Mouse (Mus musculus): Measurements from ENCODE around the gene Slk. TPM values are rescaled to one million over a fixed set of nuclear protein-coding genes. Genes with fewer than 3 reads are reported as not detected.
A peak's percentile ranks its signal among the peaks of the same experiment; 100 is the strongest.

The Slk gene
- 13.8 and 14.1 TPM in 2 replicates for polyA plus RNA-seq (2014; fragmentation: Nextera tagmentation; extraction: Ambion mirVana)

DNA sequence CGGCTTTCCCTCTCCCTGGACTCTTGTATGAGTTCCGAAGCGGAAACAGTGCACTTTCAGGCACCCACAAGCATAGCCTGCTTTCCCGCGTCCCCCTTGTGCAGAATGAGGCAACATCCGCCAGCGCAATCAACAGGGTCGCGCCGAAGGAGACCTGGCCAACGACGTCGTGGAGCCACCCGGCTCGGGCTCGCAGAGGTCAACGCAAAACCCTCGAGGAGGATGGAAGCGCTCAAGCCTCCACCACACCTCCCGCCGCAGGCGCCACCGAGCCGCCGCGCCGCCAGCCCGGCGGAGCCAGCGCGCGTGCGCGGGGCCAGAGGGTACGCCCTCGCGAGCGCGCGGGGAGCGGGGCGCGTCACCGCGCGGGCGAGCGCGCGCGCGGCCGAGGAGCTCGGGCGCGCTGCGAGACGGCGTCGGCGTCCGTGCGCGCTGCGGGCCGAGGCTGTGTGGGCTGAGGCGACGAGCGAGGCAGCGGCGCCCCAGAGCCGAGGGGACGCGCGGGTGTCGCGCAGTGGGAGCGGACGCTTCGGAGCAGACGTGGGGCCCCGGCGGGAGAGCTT lies at the start of gene Slk:
Gene Slk, plus strand, starts transcription at position 454 of the 563 bp plus-strand sequence.
- Histone ChIP-seq H3K9ac (ENCODE audit: low read length) (peak within 1 kb of the TSS; percentile 91), H3K27ac (ENCODE audit: low read depth, low read length) (peak within 1 kb of the TSS; percentile 79), H3K4me1 (replicated peaks; ENCODE audit: control insufficient read depth, insufficient read depth, low read length) (peaks cover 8% of the 10 kb centered on the region; the same call in 1 of the 2 replicates), H3K36me3 (ENCODE audit: control insufficient read depth, insufficient read depth, low read length) (no peaks in the 10 kb centered on the region), H3K27me3 (ENCODE audit: control insufficient read depth, insufficient read depth, low read length) (no peaks in the 10 kb centered on the region), H3K4me3 (ENCODE audit: low read depth, low read length) (peak within 1 kb of the TSS; percentile 85), H3K4me2 (ENCODE audit: low read depth, low read length, severe bottlenecking) (peak within 1 kb of the TSS; percentile 59), H3K9me3 (ENCODE audit: control insufficient read depth, low read length) (no peaks in the 10 kb centered on the region)
- ATAC-seq (replicated peaks; ENCODE audit: low FRiP score) (peak; percentile 91), DNase-seq (ENCODE audit: low spot score) (peak; percentile 91)
- WGBS: under 1% methylated on average over 83 of the region's 83 CpGs

DNA sequence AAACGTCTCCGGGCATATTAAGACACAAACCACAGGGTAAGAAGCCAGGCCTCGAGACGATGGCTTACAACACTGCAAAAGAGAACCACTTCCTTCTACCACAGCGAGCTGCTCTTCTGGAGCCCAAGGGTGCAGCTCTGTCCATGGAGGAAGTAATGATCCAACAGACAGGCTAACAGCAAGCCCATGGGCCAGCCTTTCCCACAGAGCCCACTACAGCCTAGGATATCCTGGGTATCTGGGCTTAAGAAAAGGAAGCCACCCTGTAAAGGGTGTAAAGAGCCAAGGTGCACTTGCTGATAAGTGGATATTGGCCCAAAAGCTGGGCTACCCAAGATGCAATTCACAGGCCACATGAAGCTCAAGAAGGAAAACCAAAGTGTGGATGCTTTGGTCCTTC lies 48.2 kb upstream of the Slk start:
- ATAC-seq (replicated peaks; ENCODE audit: low FRiP score) (no peak), DNase-seq (ENCODE audit: low spot score) (no peak)
- H3K36me3 ChIP-seq (ENCODE audit: control insufficient read depth, insufficient read depth, low read length): peaks cover 6% of the 10 kb centered on the region
- H3K27ac ChIP-seq (ENCODE audit: low read depth, low read length): no peak overlapping the region
- peaks cover 3% of the 10 kb centered on the region for H3K4me1 ChIP-seq (replicated peaks; ENCODE audit: control insufficient read depth, insufficient read depth, low read length)
- no peak overlapping the region for H3K4me2 ChIP-seq (ENCODE audit: low read depth, low read length, severe bottlenecking)
- no peaks in the 10 kb centered on the region for H3K9me3 ChIP-seq (ENCODE audit: control insufficient read depth, low read length)
- no peak overlapping the region for H3K4me3 ChIP-seq (ENCODE audit: low read depth, low read length)
- WGBS: 80% methylated on average over 5 of the region's 5 CpGs
- no peak overlapping the region for H3K9ac ChIP-seq (ENCODE audit: low read length)
- H3K27me3 ChIP-seq (ENCODE audit: control insufficient read depth, insufficient read depth, low read length): no peaks in the 10 kb centered on the region

DNA sequence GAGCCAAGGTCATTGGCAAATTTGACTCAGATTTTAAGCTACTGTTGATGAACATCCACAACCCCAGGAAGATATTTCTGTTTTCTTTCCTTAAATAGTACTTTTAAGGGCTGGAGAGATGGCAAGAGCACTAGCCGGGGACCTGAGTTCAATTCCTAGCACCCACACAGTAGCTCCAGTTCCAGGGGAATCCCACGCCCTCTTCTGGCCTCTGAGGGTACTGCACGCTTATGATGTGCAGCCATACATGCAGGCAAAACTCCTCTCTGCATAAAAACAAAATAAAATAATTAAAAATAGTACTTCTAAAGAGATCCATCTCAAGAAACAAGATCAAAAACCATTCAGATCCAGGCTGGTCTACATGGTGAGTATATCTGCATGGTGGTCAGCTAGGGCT lies 47.0 kb upstream of the Slk start:
- H3K9me3 ChIP-seq (ENCODE audit: control insufficient read depth, low read length): no peaks in the 10 kb centered on the region
- ATAC-seq (replicated peaks; ENCODE audit: low FRiP score): no peak

DNA sequence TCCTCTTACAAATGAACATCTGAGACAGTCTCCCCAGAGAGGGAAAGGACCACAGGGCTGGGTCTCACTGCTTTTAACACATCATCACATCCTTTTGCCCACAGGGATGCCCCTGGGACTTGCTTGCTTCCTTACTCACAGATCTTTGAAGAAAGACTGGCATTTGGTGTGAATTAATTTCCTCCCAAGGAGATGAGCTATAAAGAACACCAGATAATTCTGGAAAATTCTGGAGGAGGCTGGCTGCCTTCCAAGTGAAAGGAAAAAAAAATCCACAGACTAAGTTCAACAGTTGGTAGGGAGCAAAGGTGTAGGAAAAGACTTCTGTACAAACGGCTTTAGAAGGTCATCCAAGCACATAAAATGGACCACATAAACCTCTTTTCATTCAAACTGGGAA lies 45.3 kb upstream of the Slk start:
- Histone ChIP-seq H3K4me3 (ENCODE audit: low read depth, low read length) (no peak overlapping the region), H3K9me3 (ENCODE audit: control insufficient read depth, low read length) (no peaks in the 10 kb centered on the region), H3K4me2 (ENCODE audit: low read depth, low read length, severe bottlenecking) (no peak overlapping the region), H3K4me1 (replicated peaks; ENCODE audit: control insufficient read depth, insufficient read depth, low read length) (peaks cover 7% of the 10 kb centered on the region), H3K36me3 (ENCODE audit: control insufficient read depth, insufficient read depth, low read length) (peaks cover 6% of the 10 kb centered on the region), H3K9ac (ENCODE audit: low read length) (no peak overlapping the region), H3K27ac (ENCODE audit: low read depth, low read length) (no peak overlapping the region), H3K27me3 (ENCODE audit: control insufficient read depth, insufficient read depth, low read length) (no peaks in the 10 kb centered on the region)
- 78% methylated on average over 1 of the region's 1 CpGs for WGBS
- no peak for DNase-seq (ENCODE audit: low spot score)
- no peak for ATAC-seq (replicated peaks; ENCODE audit: low FRiP score)

More for the DNA sequence above, 47.0 kb upstream of the Slk start:
- Histone ChIP-seq H3K36me3 (ENCODE audit: control insufficient read depth, insufficient read depth, low read length) (peaks cover 6% of the 10 kb centered on the region), H3K27ac (ENCODE audit: low read depth, low read length) (no peak overlapping the region), H3K4me1 (replicated peaks; ENCODE audit: control insufficient read depth, insufficient read depth, low read length) (peaks cover 5% of the 10 kb centered on the region), H3K9ac (ENCODE audit: low read length) (no peak overlapping the region), H3K4me2 (ENCODE audit: low read depth, low read length, severe bottlenecking) (no peak overlapping the region), H3K4me3 (ENCODE audit: low read depth, low read length) (no peak overlapping the region), H3K27me3 (ENCODE audit: control insufficient read depth, insufficient read depth, low read length) (no peaks in the 10 kb centered on the region)
- DNase-seq (ENCODE audit: low spot score): no peak
- WGBS: 86% methylated on average over 3 of the region's 3 CpGs

DNA sequence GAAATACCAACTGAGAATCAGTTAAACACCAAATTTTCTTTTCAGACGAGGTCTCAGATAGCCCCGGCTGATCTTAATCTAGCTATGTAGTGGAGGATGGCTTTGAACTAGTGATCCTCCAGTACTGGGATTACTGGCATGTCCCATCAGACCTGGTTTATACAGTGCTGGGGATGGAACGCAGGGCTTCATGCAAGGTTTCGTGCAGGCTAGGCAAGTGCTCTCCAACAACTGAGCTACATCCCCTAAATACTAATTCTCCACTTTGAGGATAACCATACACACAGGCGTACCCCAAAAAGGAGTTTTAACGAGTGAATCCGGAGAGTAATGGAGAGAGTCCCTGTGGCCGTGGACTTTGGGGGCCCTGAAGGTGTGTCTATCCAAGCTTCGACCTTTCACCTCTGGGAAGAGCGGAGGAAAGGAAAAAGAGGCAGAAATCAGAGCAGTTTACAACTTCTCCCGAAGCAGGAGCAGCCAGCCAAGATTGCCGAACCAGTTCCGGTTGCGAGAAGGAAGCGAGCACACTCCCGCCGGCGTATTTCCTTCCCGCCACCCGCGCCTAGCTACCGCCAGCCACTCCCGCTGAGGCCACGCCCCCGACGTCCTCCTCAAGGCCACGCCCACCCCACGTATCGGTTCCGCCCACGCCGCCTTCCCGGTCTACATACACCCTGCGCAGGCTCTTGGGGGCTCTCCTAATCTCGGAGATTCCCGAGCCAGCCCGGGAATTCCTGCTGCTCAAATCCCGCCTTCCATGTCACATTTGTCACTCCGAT lies 42.8 kb upstream of the Slk start:
- peak; percentile 96 for ATAC-seq (replicated peaks; ENCODE audit: low FRiP score)

DNA sequence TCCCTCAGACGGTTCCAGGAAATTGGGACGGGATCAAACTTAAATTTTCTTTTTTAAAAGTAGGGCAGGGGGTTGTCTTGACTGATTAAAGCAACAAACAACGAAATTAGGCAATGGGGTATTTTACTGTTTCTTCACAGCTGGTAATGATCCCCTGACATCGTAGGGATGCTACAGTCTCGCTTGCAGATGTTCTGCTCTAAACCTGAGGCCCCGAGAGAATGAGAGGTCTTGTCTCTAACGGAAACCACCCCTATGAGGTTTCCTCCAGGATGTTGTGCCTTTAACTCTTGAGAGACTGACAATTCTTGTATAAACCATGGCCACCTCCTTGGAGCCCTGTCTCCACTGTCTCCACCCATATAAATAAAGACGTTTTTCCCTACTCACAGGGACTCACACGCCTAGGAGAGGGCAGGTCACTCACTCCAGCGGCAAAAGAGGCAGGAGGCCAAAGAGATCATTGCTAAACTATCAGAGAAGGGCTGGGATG lies 42.1 kb upstream of the Slk start, which contains the start of gene Stn1:
Gene Stn1, minus strand, starts transcription at position 208 of the 493 bp plus-strand sequence.
- Histone ChIP-seq H3K4me3 (ENCODE audit: low read depth, low read length) (peak within 1 kb of the TSS; percentile 49), H3K27ac (ENCODE audit: low read depth, low read length) (peak within 1 kb of the TSS; percentile 53; the same call in 1 of the 2 replicates), H3K27me3 (ENCODE audit: control insufficient read depth, insufficient read depth, low read length) (no peaks in the 10 kb centered on the region), H3K36me3 (ENCODE audit: control insufficient read depth, insufficient read depth, low read length) (peaks cover 5% of the 10 kb centered on the region), H3K4me2 (ENCODE audit: low read depth, low read length, severe bottlenecking) (peak within 1 kb of the TSS; percentile 79), H3K4me1 (replicated peaks; ENCODE audit: control insufficient read depth, insufficient read depth, low read length) (peaks cover 7% of the 10 kb centered on the region), H3K9me3 (ENCODE audit: control insufficient read depth, low read length) (no peaks in the 10 kb centered on the region), H3K9ac (ENCODE audit: low read length) (peak within 1 kb of the TSS; percentile 76)
- ATAC-seq (replicated peaks; ENCODE audit: low FRiP score): 0 out of 2 replicates have a peak, but pooled peaks have one; percentile 11
- no peak for DNase-seq (ENCODE audit: low spot score)
- 5% methylated on average over 10 of the region's 10 CpGs for WGBS

More for the DNA sequence above, 42.8 kb upstream of the Slk start:
- 4% methylated on average over 39 of the region's 39 CpGs for WGBS
- peak; percentile 99 for DNase-seq (ENCODE audit: low spot score)
- H3K27me3 ChIP-seq (ENCODE audit: control insufficient read depth, insufficient read depth, low read length): no peaks in the 10 kb centered on the region
- H3K27ac ChIP-seq (ENCODE audit: low read depth, low read length): peak overlapping the region; percentile 53; the same call in 1 of the 2 replicates
- no peaks in the 10 kb centered on the region for H3K9me3 ChIP-seq (ENCODE audit: control insufficient read depth, low read length)
- peak overlapping the region; percentile 76 for H3K9ac ChIP-seq (ENCODE audit: low read length)
- H3K4me3 ChIP-seq (ENCODE audit: low read depth, low read length): peak overlapping the region; percentile 49
- peaks cover 6% of the 10 kb centered on the region for H3K36me3 ChIP-seq (ENCODE audit: control insufficient read depth, insufficient read depth, low read length)
- H3K4me1 ChIP-seq (replicated peaks; ENCODE audit: control insufficient read depth, insufficient read depth, low read length): peaks cover 7% of the 10 kb centered on the region
- peak overlapping the region; percentile 79 for H3K4me2 ChIP-seq (ENCODE audit: low read depth, low read length, severe bottlenecking)

DNA sequence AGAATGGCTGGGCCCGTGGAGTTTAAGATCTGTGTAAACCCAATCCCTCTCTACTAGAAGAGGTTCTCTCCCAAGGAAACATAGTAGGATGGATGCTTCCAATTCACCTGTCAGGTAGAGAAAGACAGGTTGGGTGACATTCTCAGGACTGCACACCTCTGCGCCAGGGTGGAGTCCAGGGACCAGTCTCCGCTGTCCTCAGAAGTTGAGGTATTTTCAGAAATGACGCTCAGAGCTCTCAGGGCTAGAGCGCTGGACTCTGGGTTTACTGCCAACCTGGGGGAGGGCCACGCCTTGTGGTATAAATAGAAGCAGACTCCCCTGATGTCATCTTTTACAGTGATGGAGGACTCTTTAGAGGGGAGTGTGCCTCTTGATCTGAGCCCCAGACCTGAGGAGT lies 41.6 kb upstream of the Slk start:
- no peak for ATAC-seq (replicated peaks; ENCODE audit: low FRiP score)
- Histone ChIP-seq H3K27me3 (ENCODE audit: control insufficient read depth, insufficient read depth, low read length) (no peaks in the 10 kb centered on the region), H3K4me1 (replicated peaks; ENCODE audit: control insufficient read depth, insufficient read depth, low read length) (peaks cover 7% of the 10 kb centered on the region), H3K27ac (ENCODE audit: low read depth, low read length) (no peak overlapping the region), H3K36me3 (ENCODE audit: control insufficient read depth, insufficient read depth, low read length) (no peaks in the 10 kb centered on the region), H3K9ac (ENCODE audit: low read length) (peak overlapping the region; percentile 67), H3K4me3 (ENCODE audit: low read depth, low read length) (no peak overlapping the region), H3K9me3 (ENCODE audit: control insufficient read depth, low read length) (no peaks in the 10 kb centered on the region), H3K4me2 (ENCODE audit: low read depth, low read length, severe bottlenecking) (no peak overlapping the region)
- DNase-seq (ENCODE audit: low spot score): no peak
- 81% methylated on average over 6 of the region's 6 CpGs for WGBS

DNA sequence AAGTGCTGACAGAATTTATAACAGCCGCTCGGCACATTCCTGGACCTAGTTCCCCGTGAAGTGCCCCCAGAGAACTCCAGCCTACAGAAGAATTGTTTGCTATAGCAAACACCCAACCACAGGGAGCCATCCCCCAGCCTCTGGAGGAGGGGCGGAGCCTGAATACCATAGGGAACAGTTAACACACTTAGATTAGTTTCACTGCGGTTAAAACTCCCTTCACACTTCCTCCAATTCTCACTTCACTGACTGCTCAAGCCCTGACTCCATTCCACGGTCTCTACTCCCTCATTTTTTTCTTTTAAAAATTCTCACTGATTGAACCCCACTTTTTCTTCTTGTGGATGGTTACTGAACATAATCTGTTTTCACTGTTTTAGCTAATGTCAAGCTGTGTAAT lies 40.7 kb upstream of the Slk start:
- Histone ChIP-seq H3K4me2 (ENCODE audit: low read depth, low read length, severe bottlenecking) (no peak overlapping the region), H3K4me3 (ENCODE audit: low read depth, low read length) (no peak overlapping the region), H3K27me3 (ENCODE audit: control insufficient read depth, insufficient read depth, low read length) (no peaks in the 10 kb centered on the region), H3K9me3 (ENCODE audit: control insufficient read depth, low read length) (no peaks in the 10 kb centered on the region), H3K4me1 (replicated peaks; ENCODE audit: control insufficient read depth, insufficient read depth, low read length) (peaks cover 7% of the 10 kb centered on the region), H3K27ac (ENCODE audit: low read depth, low read length) (no peak overlapping the region), H3K9ac (ENCODE audit: low read length) (no peak overlapping the region), H3K36me3 (ENCODE audit: control insufficient read depth, insufficient read depth, low read length) (no peaks in the 10 kb centered on the region)
- no peak for DNase-seq (ENCODE audit: low spot score)
- ATAC-seq (replicated peaks; ENCODE audit: low FRiP score): no peak
- 32% methylated on average over 6 of the region's 6 CpGs for WGBS

All from forebrain, embryonic 11.5 days (tissue).